Mouse (Mus musculus) intestine, embryonic 16.5 days (tissue): ENCODE measurements around the gene Dnaic1. TPM values are rescaled to one million over a fixed set of nuclear protein-coding genes. Genes with fewer than 3 reads are reported as not detected.
A peak's percentile ranks its signal among the peaks of the same experiment; 100 is the strongest.

Experiments used
- ATAC-seq: fragments of 200-750 bp; cut with Nextera tagmentation; 2 replicates; pipeline ENCODE4 v1.8.0; 2017; ENCODE audit warnings: moderate TSS enrichment, moderate library complexity
- H3K27ac ChIP-seq: fragments of 300-500 bp; sonication (generic); 2 replicates; pipeline ENCODE4 v1.5.1; 2014; ENCODE audit warnings: mild to moderate bottlenecking, low read length
- H3K27me3 ChIP-seq: fragments of 300-500 bp; sonication (generic); replicated peaks from 2 replicates; pipeline ENCODE4 v1.6.1; 2014; ENCODE audit warnings: low read length, control low read depth, mixed read lengths; ENCODE audit not compliant: control insufficient read depth, insufficient read depth
- H3K36me3 ChIP-seq: fragments of 300-500 bp; sonication (generic); 2 replicates; pipeline ENCODE4 v1.6.1; 2014; ENCODE audit warnings: low read length, control low read depth; ENCODE audit not compliant: control insufficient read depth, insufficient read depth
- H3K4me1 ChIP-seq: fragments of 300-500 bp; sonication (generic); 2 replicates; pipeline ENCODE4 v1.6.1; 2014; ENCODE audit warnings: low read length, control low read depth, mixed read lengths; ENCODE audit not compliant: control insufficient read depth, insufficient read depth
- H3K4me2 ChIP-seq: fragments of 300-500 bp; sonication (generic); 2 replicates; pipeline ENCODE4 v1.6.1; 2014; ENCODE audit warnings: low read depth, low read length, control low read depth
- H3K4me3 ChIP-seq: fragments of 300-500 bp; sonication (generic); 2 replicates; pipeline ENCODE4 v1.5.1; 2014; ENCODE audit warnings: mild to moderate bottlenecking, low read length
- H3K9ac ChIP-seq: fragments of 300-500 bp; sonication (generic); 2 replicates; pipeline ENCODE4 v1.6.1; 2014; ENCODE audit warnings: low read depth, low read length
- H3K9me3 ChIP-seq: fragments of 300-500 bp; sonication (generic); 2 replicates; pipeline ENCODE4 v1.6.1; 2016; ENCODE audit warnings: low read length, control low read depth; ENCODE audit not compliant: control insufficient read depth
- WGBS: fragments of 180-500 bp; shearing (Covaris S2); extraction: QIAGEN DNeasy Blood & Tissue Kit; methylation state at CpG from one replicate; pipeline ENCODE4 v1.1.7; 2014; 5-methylcytosine and 5-hydroxymethylcytosine counted together
- polyA plus RNA-seq: library from polyadenylated mRNA; unstranded; fragments of >200 nt; fragmentation: Nextera tagmentation; extraction: Ambion mirVana; gene quantifications from 2 replicates; pipeline ENCODE4 v1.2.1, GENCODE M21; 2015

Gene Dnaic1
- polyA plus RNA-seq, 1 experiment from 2014 or later, result 4.2 TPM

DNA sequence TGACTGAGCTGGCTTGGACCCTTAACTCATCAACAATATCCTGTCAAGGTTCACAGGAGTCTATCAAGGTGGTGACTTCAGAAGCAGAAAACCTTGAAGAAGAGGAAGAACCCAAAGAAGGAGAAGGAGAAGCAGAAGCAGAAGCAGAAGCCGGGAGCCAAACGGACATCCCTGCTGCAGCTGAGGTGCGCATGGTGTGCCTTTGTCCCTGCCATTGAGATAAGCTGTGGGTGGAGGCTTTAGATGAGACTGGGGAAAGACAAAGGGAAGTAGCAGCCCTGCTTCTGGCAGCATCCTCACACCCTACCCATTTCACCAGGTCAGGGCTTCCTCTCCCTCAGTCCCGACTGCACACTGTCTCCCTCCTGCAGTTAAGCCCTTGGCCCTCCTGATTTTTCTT lies 33.2 kb downstream of the Dnaic1 start:
- H3K9ac ChIP-seq, result no peak overlapping the region
- no peak overlapping the region for H3K4me2 ChIP-seq
- H3K27ac ChIP-seq, result no peak overlapping the region
- no peak overlapping the region for H3K4me3 ChIP-seq
- H3K4me1 ChIP-seq, result no peaks in the 10 kb centered on the region
- ATAC-seq, result no peak
- no peaks in the 10 kb centered on the region for H3K9me3 ChIP-seq
- no peaks in the 10 kb centered on the region for H3K36me3 ChIP-seq
- 53% methylated on average over 4 of the region's 4 CpGs for WGBS
- H3K27me3 ChIP-seq, result no peaks in the 10 kb centered on the region

- Histone ChIP-seq H3K36me3 (no peaks in the 10 kb centered on the region), H3K4me3 (no peak overlapping the region), H3K9me3 (no peaks in the 10 kb centered on the region), H3K27ac (no peak overlapping the region), H3K9ac (no peak overlapping the region), H3K4me1 (no peaks in the 10 kb centered on the region), H3K27me3 (no peaks in the 10 kb centered on the region), H3K4me2 (no peak overlapping the region)
- no peak for ATAC-seq
- 44% methylated on average over 8 of the region's 8 CpGs for whole genome bisulfite sequencing
Measured at GRCm38 (mm10) chr4:41604476-41605396, 35.2 kb downstream of the Dnaic1 start.

- 35% methylated on average over 4 of the region's 4 CpGs for WGBS
- ATAC-seq, result no peak
- H3K9me3 ChIP-seq, result no peaks in the 10 kb centered on the region
- H3K36me3 ChIP-seq, result no peaks in the 10 kb centered on the region
- no peak overlapping the region for H3K27ac ChIP-seq
- no peak overlapping the region for H3K9ac ChIP-seq
- no peak overlapping the region for H3K4me3 ChIP-seq
- H3K4me2 ChIP-seq, result no peak overlapping the region
- no peaks in the 10 kb centered on the region for H3K27me3 ChIP-seq
- H3K4me1 ChIP-seq, result no peaks in the 10 kb centered on the region
Measured at GRCm38 (mm10) chr4:41606784-41607183, 37.2 kb downstream of the Dnaic1 start.

DNA sequence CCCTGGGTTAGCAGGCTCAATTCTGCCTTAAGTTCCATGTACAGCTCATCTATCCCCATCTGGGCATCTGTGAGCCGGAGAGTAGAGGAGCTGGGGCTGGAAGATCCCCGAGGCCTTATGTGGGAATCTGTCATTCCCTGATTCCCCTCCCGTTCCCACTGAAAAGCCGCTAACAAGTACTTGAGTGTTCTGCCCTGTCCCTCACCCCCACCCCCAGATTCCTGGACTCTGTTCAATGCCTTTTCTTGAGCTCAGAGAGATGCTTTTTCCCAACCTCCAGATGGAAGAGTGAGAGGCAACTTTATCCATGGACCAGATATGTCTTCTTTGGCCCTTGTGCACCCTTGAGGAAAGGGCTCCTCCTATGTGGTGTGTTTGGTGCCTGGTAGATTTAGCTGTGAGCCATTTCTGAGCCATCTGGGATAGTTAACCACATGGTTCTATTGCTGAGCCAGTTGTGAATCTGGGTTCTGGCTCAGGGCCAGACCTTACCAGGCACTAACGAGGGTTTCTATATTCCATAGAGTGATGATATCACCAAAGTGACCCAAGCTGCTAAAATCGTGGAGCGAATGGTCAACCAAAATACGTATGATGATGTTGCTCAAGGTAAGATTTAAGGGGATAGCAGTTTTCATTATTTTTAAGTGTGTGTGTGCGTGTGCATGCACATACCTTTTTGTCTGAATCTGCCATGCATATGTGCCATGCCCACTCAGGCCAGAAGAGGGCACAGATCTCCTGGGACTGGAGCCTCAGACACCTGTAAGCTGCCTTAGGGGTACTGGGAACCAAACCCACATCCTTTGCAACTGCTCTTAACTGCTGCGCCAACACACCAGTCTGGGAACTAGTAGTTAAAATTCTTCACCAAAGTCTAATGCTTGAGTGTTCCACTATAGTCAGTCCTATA lies 40.4 kb downstream of the Dnaic1 start:
- Histone ChIP-seq H3K9ac (no peak overlapping the region), H3K36me3 (no peaks in the 10 kb centered on the region), H3K4me1 (no peaks in the 10 kb centered on the region), H3K4me2 (no peak overlapping the region), H3K27me3 (no peaks in the 10 kb centered on the region), H3K4me3 (no peak overlapping the region), H3K27ac (no peak overlapping the region), H3K9me3 (no peaks in the 10 kb centered on the region)
- 73% methylated on average over 10 of the region's 10 CpGs for WGBS
- no peak for ATAC-seq

DNA sequence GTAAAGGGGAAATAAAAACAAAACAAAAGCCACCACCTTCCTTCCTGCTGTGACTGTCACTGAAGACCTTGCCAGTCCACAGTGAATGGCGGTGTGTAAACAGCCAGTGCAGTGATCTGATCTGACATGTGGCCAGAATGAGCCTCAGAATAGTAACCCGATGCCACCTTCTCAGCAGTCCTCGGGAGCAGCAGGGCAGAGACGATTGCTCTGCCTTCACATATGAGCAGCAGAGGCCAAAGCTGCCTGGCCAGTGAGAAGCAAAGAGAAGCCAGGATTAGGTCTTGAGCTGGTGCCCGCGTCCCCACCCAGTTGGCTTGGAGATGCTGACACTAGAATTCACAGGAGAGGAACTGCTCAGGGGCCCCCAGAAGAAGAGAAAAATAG lies 41.0 kb downstream of the Dnaic1 start:
- Histone ChIP-seq H3K36me3 (no peaks in the 10 kb centered on the region), H3K27ac (no peak overlapping the region), H3K27me3 (no peaks in the 10 kb centered on the region; the same call in 1 of the 2 replicates), H3K9me3 (no peaks in the 10 kb centered on the region), H3K4me3 (no peak overlapping the region), H3K4me1 (no peaks in the 10 kb centered on the region), H3K9ac (no peak overlapping the region), H3K4me2 (no peak overlapping the region)
- 49% methylated on average over 6 of the region's 6 CpGs for WGBS
- no peak for ATAC-seq

DNA sequence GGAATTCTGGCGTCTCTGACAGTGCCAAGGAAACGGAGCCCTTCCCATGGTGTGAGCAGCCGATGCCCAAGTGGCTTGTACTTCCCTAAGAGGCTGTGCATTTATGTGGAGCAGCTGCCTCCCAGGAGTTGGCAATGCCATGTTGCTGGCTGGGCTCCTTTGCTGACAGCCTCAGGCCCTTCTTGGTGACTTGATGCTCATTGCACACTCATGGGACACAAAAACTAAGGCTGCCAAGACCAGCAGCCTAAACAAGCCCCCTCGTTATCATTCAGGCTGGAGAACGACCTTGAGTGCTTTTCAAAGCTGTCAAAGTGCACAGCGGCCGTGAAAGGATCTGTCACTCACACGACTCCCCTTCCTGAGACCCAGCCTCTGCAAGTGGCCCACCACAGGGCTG lies 42.6 kb downstream of the Dnaic1 start:
- H3K9me3 ChIP-seq, result no peaks in the 10 kb centered on the region
- no peak overlapping the region for H3K4me2 ChIP-seq
- H3K36me3 ChIP-seq, result no peaks in the 10 kb centered on the region
- no peak overlapping the region for H3K27ac ChIP-seq
- no peak for ATAC-seq
- H3K4me3 ChIP-seq, result no peak overlapping the region
- WGBS, result 57% methylated on average over 8 of the region's 8 CpGs
- no peak overlapping the region for H3K9ac ChIP-seq
- no peaks in the 10 kb centered on the region; the same call in 1 of the 2 replicates for H3K27me3 ChIP-seq
- H3K4me1 ChIP-seq, result no peaks in the 10 kb centered on the region

DNA sequence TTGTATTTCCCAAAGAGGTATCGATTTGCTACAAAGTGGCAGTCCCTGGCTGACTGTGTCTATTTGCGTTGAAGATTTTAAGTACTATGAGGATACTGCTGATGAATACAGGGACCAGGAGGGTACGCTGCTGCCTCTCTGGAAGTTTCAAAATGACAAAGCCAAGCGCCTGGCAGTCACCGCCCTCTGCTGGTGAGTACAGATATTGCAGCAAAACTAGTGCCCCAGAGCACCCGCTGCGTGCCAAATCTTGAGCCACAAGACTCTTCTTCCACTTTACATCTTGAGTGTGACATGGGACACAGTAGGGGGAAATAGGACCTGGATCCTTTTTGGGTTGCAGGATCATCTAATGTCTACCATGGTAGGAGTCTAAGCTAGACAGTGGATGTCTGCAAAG lies 44.6 kb downstream of the Dnaic1 start:
- Histone ChIP-seq H3K27me3 (no peaks in the 10 kb centered on the region; the same call in 1 of the 2 replicates), H3K36me3 (no peaks in the 10 kb centered on the region), H3K27ac (no peak overlapping the region), H3K9ac (no peak overlapping the region), H3K4me2 (no peak overlapping the region), H3K4me3 (no peak overlapping the region), H3K4me1 (no peaks in the 10 kb centered on the region), H3K9me3 (no peaks in the 10 kb centered on the region)
- 7% methylated on average over 7 of the region's 7 CpGs for WGBS
- 0 out of 2 replicates have a peak, but pooled peaks have one; percentile 26 for ATAC-seq

DNA sequence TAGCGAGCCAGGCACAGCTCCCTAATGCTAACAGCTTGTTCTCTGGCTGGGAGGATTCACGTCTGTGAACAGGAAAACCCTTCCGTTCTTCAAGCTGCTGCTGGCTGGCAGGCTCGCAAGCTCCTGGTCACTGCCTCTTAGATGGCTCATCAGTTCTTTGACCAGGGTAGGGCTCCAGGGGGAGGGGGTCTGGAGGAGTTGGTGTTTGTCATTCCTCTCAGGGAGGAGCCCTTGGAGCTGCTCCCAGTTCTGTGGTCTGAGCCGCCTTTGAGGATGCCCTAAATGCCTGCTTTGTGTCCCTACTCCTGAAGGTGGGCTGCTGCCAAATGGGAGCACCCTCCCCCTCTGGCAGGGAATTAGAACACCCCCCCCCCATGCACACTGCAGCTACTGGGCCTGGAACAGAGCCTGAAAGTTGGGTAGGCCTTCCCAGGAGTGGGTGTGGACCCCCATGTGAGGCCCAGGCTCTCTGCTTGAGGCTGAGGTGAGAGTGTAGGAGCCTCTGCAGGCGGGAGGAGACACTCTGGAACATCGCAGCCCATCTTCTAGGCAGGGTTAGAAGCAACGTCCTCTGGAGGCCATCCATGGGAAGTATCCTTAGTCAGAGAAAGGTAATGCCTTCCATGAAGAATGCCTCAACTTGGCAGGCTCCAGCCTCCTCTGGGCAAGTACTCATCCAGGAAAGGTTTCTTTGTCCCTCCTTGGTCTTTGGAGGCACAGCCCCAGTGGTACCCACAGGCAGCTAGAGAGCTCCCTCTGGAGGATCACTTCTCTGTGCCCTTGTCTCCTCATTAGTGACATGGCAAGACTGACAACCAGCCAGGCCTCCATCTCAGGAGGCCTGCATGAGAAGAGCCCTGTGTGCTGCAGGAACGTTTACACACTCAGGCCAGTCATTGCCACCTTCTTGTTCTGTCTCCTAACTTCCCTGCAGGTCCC lies 46.4 kb downstream of the Dnaic1 start:
- H3K4me2 ChIP-seq, result no peak overlapping the region
- no peaks in the 10 kb centered on the region for H3K9me3 ChIP-seq
- WGBS, result 55% methylated on average over 9 of the region's 9 CpGs
- no peak overlapping the region for H3K27ac ChIP-seq
- no peaks in the 10 kb centered on the region; the same call in 1 of the 2 replicates for H3K27me3 ChIP-seq
- no peaks in the 10 kb centered on the region for H3K4me1 ChIP-seq
- no peak overlapping the region for H3K4me3 ChIP-seq
- no peaks in the 10 kb centered on the region for H3K36me3 ChIP-seq
- ATAC-seq, result peak; percentile 63; the same call in 1 of the 2 replicates
- no peak overlapping the region for H3K9ac ChIP-seq
